Mouse (Mus musculus): ENCODE measurements around the gene Spef1.

Spef1 gene

GRCm38 (mm10) chr2:131186771-131187601, at the start of gene Spef1, which contains the start of gene Cdc25b:
Gene Spef1, minus strand, starts transcription at chr2:131187282.
Gene Cdc25b, plus strand, starts transcription at chr2:131186949.
- DNase-seq = peak; percentile 88 to 94

GRCm38 (mm10) chr2:131234970-131235635, 48.0 kb upstream of the Spef1 start:
- peak; percentile 58 to 79 for DNase-seq

GRCm38 (mm10) chr2:131234127-131234650, 47.1 kb upstream of the Spef1 start:
- peak; percentile 51 to 66 for DNase-seq

DNA sequence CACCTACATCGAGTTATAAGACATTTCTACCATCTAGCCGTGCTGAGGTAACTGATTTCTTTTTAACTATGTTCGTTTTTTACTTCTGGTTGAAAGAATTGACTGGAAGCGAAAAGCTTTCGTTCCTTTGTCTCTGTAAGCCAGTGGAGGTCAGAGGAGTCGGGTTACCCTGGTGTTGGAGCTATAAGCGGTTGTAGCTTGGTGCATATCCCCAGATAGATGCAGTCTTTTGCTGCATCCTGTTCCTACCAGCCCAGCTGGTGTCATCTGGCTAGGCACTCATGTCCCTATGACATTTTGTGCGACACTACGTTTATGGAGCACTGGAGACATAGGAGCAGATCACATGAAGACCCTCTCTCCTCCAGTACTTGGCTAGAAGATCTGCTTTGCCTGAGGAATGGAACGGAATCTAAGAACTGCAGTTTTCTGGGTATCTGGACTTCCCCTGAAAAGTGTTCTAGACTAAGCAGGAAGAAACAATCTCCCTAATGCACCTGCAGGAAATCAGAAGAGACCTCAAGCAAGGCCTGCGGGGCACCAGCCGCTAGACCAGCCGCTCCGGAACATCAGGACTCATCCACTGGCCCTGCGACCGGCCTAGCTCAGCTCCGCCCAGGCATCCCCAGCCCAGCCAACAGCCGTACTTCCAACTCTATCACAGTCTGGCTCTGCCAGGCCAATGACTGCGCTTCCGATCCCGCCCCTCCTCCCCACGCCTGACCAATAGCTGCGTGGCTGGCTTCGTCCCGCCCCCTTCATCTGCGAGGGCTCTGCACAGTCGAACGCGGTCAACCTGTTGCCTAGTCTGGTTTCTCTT, 46.4 kb upstream of the Spef1 start, which contains the start of gene Mavs:
TSS of gene Mavs (plus strand) at position 757 of the 820 bp plus-strand sequence.
- peak; percentile 98 to 99 for DNase-seq

DNA sequence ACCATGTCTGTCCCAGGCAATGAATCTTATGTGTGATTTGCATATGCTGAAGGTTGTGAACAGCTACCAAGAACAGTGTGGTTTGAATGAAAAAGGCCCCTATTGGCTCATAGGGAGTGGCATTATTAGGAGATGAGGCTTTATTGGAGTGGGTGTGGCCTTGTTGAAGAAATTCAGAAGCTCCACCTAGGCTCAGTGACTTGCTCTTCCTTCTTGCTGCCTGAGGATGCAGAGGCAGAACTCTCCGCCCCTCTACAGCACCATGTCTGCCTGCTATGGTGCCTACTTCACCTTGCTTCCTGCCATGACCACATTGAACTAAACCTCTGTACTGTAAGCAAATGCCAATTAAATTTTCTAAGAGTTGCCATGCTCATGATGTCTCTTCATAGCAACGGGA, 45.5 kb upstream of the Spef1 start:
- no peak for DNase-seq

GRCm38 (mm10) chr2:131227243-131227642, 40.2 kb upstream of the Spef1 start:
- DNase-seq = no peak

DNA sequence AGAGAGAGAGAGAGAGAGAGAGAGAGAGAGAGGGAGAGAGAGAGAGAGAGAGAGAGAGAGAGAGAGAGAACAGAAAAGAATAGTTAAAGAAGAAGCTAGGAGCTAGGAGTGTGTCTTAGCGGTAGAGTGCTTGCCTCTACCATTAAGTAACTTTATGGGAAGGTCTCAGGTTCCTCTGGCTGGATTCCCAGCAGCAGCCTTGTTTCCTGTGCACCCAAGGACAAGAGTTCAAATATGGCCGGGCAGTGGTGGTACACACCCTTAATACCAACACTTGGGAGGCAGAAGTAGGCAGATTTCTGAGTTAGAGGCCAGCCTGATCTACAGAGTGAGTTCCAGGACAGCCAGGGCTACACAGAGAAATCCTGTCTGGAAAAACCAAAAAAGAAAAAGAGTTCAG, 39.6 kb upstream of the Spef1 start:
- DNase-seq = peak; percentile 34 to 59

DNA sequence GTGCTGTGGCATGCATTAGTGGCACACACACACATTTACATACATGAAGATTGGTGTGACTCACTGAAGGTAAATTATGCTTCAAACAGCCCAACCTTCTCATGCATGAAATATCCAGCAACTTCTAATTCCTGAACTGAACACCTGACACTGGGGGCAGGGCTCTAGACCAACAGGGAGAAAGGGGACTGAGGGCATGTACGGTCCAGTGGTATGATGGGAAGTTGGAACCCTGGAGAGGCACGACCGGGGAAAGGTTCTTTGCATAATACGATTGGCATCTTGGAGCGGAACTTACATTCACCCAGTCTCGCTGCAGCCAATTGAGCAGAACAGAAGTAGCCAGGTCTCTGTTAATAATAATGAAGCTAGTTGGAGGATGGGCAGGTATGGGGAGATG, 38.1 kb upstream of the Spef1 start:
- DNase-seq = peak; percentile 68 to 91

GRCm38 (mm10) chr2:131223569-131223968, 36.5 kb upstream of the Spef1 start:
- no peak for DNase-seq

DNA sequence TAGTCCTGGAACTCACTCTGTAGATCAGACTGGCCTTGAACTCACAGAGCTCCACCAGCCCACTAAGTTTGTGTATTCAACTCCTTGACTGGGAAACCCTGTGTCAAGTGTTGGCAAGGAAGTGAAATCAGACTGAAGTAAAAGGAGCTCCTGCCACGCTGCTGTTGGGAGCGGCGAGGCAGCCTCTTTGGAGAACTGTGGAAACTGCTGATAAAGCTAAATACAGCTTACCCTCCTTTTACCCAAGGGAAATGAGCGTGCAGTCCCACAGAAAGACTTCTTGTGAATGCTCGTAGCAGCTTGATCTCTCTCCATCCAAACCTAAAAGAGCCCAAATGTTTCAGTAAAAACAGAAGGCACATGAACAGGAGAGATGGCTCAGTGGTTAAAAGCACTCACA, 35.5 kb upstream of the Spef1 start:
- DNase-seq = peak in 1 of 2 experiments; percentile 58

DNA sequence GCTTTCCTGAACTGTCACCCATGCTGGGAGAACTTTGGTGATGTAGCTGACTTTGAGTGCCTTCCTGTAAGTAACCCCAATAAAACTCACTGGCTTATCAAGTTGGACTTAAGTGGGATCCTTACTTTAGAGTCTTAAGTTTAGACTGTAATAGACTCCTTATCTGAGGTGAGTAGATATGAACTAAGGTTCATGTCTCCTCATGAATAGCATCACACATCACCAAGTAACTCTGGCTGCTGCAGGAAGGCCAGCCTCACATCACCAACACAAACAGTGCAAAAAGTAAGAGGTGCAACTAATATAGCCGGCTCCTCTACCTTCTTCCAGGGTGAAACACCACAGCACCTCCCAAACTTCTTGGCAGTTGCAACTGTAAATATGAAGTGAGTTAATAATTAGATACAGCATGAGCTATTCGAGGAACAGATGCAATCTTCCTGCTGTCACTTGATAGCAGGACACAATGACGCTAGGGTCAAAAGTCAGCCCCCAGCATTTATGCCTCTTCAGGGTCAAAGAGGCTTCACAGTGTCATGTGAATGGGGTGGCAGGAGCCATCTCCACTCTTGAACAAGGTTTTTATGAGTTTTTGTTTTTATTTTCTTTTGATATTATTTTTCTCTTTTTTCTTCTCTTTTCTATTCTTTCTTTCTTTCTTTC, 34.9 kb upstream of the Spef1 start:
- DNase-seq = no peak

DNA sequence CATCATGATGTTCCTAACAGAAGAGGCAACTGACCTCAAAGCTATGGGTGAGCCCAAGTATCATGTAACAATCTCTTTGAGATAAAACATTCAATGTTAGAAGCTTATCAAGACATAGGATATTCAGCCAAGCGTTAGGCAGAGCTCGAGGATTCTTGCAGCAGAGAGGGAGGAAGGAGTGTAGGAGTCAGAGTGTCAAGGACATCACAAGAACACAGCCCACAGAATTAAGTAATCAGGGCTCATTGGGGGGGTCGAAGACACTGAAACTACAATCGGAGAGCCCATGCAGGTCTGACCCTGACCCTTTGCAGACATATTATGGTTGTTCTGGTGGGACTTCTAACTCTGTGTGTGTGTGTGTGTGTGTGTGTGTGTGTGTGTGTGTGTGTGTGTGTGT, 32.9 kb upstream of the Spef1 start:
- DNase-seq = no peak

DNA sequence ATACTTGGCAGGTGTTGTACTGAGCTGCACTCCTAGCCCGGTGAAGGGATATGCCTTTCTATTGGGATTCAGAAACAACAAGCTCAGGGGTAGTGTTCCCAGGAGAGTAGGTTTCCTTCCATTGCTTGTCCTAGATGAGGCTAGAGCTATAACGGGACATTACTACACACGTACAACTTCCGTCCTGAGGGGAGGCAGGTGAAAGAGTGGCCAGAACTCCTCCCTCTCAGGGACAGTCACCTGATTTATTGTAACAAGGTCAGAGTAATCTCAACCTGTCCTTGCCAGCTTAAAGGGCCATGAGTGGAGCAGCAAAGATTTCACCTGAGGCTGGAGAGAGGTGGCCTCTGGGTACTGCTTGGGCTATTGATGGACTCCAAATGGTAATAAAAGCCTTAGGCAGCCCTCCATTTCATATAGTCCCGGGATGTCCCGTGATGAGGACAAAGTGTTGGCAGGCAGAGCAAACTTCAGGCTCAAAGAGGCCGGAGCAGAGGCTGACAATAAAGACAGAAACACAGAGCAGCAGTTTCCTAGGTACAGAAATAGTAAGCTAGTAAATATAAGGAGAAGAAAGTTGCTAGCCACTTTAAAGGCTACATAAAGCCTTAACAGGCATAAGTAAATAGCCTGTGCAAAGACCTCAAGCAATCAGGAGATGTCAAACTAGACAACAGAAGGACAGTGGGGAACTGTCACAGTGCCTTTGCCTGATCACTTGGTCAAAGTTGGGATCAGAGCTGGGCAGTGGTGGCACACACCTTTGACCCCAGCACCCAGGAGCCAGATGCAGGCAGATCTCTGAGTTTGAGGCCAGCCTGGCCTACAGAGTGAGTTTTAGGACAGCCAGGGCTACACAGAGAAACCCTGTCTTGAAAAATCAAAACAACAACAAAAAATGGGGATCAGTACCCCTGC, 29.1 kb upstream of the Spef1 start:
- DNase-seq = peak; percentile 48 to 71

DNA sequence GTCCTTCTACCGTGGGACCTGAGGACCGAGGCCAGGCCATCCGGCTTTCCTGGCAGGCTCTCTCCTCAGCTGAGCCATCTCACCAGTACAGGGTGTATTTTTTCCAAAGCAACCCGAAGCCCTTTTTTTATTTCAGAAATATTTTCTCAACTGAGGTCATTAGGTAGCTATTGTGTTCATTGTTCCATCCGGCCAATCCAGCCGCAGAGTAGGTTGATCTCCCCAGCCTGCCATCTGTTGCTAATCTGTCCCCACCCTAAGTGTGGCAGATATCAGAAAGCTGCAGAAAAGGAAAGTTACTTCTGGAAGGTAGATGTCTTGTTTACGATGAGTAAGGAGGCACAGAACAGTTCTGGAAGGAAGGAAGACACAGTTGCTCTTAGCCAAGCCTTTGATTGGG, 26.7 kb upstream of the Spef1 start:
- no peak for DNase-seq

DNA sequence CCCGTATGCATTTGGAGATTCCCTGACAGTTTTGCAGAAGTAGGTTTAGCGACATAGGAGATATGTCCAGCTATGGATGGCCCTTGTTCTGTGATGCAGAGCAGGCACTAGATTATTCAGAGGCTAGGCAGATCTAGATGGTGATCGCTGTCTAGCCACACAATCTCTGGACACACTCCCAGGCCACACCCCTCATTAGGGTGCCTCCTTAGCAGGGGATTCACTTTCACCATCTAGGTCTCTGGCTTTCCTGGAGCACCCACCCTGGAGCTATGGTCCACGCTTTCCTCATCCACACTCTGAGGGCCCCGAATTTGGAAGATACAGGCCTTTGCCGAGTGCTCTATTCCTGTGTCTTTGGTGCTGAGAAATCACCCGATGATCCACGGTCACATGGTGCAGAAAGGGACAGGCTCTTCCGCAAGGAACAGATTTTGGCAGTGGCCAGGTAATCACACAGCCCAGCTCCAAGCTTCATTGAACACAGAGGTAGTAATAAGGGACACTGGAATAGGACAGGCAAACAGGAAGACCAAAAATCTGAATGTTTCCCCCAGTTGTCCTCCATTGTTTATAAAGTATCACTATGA, 24.0 kb upstream of the Spef1 start:
- peak; percentile 39 to 63 for DNase-seq

DNA sequence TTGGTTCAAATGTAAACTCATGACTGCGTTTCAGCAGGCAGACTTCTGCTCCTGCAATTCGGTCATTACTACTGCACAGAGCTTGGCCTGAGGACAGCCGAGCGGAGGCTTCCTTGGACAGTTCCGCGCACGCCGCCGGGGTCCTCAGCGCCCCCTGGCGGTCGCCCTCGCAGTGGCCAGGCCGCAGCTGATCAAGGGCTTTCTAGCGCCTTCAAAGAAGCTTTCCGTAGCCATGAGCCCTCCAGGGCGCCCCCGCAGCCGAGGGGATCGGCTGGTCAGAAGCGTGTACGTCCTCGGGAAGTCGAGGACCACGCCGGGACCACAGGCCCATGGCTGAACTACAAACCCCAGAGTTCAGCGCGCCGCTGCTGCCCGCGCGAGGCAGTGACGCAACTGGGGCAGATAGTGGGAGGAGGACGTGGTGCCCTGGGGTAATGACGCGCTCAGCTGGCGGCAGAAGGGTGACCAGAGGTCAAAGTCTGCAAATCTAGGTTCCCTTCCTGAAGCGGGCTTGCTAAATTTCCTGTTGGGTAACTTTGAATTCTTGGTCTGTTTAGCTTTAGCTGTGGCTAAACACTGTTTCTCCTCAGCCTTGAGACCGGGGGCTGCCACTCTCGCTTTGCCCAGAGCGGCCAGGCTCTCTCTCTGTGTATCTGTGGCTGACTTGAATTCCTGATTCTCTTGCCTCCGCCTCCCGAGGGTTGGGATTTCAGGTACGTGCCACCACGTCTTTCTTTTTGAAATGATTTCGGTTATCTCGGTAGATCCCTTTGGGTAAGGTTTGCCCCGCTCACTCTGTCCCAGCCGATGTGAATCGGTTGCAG, 23.1 kb upstream of the Spef1 start:
- DNase-seq = peak; percentile 96 to 98

DNA sequence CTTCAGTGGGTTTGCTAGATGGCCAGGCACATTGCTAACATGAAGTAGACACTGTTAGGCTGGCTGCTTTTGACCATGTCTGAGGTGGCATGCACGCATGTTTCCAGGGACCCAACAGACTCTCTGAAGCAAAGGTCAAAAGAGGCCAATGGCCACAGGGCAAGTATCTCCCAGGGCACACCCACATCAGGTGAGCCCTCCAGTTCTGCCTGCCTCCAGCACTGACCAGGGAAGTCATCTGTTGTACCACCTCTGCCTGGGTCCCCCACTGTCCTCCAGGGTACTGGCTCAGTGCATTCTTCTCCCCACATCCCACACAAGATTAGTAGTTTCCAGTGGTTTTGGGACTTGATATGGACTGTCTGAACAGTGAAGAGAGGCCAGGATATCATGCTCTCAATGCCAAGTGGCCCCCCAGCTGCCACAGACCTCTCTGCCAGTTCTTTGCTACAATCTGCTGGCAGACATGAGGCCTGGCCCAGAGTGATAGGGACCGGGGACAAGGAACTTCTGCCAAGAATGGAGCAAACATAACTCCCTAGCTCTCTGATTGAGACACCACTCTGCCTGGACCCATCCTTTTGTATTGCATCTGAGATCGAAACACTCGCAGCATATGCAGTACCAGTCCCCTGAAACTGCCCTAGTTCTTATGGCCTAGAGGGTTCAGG, 22.2 kb upstream of the Spef1 start:
- peak in 1 of 2 experiments; percentile 55 for DNase-seq

DNA sequence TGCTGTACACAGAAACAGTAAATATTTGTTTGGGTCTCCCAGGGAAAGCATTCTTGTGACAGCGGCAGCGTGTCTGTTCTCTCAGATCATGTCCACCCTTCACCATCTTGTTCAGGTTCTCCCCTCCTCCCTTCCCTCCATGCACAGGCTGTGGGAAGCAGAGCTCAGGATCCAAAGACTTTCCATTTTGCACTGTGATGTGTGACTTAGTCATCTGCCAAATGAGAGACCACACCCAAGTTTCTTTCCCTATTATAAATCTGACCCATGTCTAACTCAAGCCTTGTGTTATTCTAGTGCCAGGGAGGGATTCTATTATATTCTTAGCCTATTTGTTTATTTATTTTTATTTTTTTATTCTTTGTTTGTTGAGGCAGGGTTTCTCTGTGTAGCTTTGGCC, 21.3 kb upstream of the Spef1 start:
- DNase-seq = no peak

DNA sequence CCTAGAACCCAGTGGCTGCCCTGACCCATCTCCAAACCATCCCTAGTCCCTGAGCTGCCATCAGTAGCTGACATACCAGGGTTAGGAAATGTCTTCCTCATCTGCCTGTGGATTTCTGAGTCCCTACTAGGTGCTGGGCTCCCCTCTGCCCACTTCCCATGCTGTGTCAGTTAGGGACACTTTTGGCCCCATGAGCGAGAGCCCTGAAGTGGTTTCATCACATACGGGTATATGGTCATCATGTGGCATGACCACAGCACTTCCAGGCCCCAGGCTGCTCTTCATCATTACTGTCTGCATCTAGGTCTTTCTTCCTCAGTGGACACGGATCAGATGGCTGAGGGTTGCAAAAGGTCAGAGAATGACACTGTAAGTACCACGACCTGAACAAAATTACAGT, 19.7 kb upstream of the Spef1 start, which contains the start of gene Ap5s1:
TSS of gene Ap5s1 (plus strand) at position 301 of the 400 bp plus-strand sequence.
- no peak for DNase-seq
